Mouse (Mus musculus): ENCODE data around the gene 1810046K07Rik. TPM values are rescaled to one million over a fixed set of nuclear protein-coding genes. Genes with fewer than 3 reads are reported as not detected.

1810046K07Rik gene
- polyA plus RNA-seq, 1 experiment from 2014 or later: not detected

DNA sequence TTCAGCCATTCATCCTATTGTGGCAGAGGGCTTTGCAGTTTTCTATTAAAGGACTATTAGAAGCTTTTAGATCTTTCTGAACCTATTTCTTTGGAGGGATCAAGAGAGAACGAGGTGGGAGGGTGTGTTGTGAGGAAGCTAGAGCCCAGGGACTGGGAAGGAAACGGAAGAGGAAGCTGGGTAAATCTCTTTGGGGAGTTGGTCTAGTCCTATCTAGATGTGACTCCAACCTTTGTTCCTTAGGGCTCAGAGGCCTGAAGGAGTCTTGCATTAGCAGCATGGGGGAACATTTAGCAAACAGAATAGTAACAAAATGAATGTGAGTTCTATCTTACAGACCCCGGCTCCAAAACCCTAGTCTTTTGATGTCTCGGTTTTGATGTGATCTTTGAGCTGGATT lies 37.7 kb downstream of the 1810046K07Rik start:
- 70% methylated on average over 4 of the region's 4 CpGs for WGBS
- Histone ChIP-seq H3K36me3 (replicated peaks) (no peaks in the 10 kb centered on the region), H3K4me2 (no peak overlapping the region), H3K27me3 (replicated peaks) (no peaks in the 10 kb centered on the region), H3K9me3 (no peaks in the 10 kb centered on the region), H3K4me3 (no peak overlapping the region), H3K4me1 (no peaks in the 10 kb centered on the region), H3K9ac (no peak overlapping the region), H3K27ac (no peak overlapping the region)
- ATAC-seq (replicated peaks): no peak

DNA sequence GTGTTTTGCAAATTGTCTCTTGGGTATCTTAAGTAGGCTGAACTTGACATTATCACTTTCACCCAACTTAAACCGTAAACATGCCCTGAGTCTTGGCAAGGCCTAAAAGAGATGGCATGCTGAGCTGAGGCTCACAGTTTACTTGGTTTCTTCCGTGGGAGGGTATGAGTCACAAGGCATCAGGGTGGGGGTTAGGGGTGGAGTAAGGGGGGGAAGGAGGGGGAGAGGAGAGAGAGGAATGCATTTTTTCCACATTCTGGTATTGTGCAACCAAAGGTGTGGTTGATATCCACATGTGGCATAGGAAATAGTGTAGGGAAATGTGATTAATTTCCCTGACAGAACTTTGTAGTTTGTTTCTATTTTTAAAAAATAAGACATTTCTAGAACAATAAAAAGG lies 42.6 kb downstream of the 1810046K07Rik start:
- no peak overlapping the region for H3K4me3 ChIP-seq
- H3K27me3 ChIP-seq (replicated peaks): no peaks in the 10 kb centered on the region
- H3K4me1 ChIP-seq: no peaks in the 10 kb centered on the region
- no peak overlapping the region for H3K4me2 ChIP-seq
- H3K9ac ChIP-seq: no peak overlapping the region
- no peak for ATAC-seq (replicated peaks)
- H3K27ac ChIP-seq: no peak overlapping the region
- no peaks in the 10 kb centered on the region for H3K9me3 ChIP-seq
- H3K36me3 ChIP-seq (replicated peaks): no peaks in the 10 kb centered on the region
- 65% methylated on average over 2 of the region's 2 CpGs for WGBS

DNA sequence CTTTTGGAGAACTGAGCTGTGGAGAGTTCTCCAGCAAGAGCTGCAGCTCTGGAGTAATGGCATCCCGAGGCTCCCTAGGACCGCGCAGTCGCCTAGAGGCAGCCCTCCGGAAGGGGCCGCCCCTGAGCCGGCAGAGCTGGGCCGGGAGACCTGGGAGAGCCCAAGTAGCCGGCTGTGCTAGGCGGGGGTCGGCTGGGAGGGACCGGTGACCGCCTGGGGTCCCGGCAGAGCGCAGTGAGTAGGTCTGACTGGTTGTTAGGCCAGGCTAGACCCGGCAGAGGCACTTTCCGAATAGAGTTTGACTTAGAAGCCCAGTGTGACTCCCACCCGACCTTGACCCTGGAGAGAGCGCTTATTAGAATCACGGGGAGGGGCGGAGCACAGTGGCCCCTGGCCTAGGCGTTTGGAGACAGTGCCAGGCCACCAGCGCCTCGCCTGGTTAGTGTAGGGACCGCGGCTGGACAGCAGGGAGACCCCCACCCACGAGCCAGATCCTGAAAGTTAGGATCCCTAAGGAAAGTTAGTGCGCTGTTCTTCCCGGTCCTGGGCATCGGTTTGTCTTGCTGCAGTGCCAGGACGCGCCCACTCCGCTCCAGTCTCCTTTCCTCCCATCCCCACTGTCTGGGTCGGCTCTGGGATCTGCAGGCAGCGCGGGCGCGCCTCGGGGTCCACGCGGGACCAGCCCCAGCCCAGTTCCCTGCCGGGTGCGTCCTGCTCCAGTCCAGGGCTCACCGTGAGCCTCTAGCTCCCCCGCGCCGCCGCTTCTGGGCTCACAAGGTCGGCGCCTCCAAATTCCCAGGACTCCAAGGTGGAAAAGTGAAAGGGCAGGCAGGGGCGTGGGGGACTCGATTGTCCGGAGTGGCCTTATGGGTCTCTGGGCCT lies 50.0 kb downstream of the 1810046K07Rik start, which contains the start of gene Colca2:
Gene Colca2, minus strand, starts transcription at position 70 of the 882 bp plus-strand sequence.
- Histone ChIP-seq H3K27me3 (replicated peaks) (peaks cover 24% of the 10 kb centered on the region), H3K9ac (peak within 1 kb of the TSS; percentile 39), H3K27ac (no peak within 1 kb of the TSS), H3K4me3 (peak within 1 kb of the TSS; percentile 45), H3K36me3 (replicated peaks) (no peaks in the 10 kb centered on the region), H3K4me1 (peaks cover 15% of the 10 kb centered on the region), H3K4me2 (peak within 1 kb of the TSS; percentile 78), H3K9me3 (no peaks in the 10 kb centered on the region)
- under 1% methylated on average over 53 of the region's 53 CpGs for WGBS
- ATAC-seq (replicated peaks): peak; percentile 95

DNA sequence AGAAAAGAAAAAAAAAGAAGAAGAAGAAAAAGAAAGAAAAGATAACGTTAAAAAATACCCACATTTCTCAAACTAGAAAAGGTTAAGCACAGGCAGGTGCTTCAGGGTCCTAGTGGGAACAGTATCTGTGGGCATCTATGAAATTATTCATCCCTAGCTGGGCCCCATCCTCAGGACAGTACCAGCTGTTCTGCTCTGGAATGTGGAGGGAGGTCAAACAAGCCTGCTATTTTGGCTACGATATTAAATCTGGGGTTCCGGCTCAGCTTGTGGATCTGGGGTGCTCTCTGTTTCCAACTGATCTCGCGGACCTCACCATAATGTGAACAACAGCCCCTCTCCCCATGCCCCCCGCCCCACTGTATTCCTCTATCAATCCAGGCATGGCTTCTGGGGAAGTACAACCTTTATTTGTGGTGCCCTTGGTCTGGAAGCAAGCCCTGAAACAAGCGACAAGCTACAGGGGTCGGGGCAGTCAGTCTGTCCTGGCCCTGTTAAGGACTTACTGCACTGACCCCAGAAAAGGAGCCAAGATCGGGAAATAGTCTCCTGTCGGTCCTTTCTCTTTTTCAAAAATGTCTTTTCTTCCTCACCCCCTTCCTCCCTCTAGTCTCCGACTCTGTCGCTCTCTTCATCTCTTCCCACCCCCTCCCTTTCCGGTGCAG lies 50.8 kb downstream of the 1810046K07Rik start:
- Histone ChIP-seq H3K9me3 (no peaks in the 10 kb centered on the region), H3K4me3 (peak overlapping the region; percentile 45), H3K9ac (peak overlapping the region; percentile 24; the same call in 1 of the 2 replicates), H3K27ac (no peak overlapping the region), H3K36me3 (replicated peaks) (no peaks in the 10 kb centered on the region), H3K4me2 (peak overlapping the region; percentile 78), H3K4me1 (peaks cover 15% of the 10 kb centered on the region), H3K27me3 (replicated peaks) (peaks cover 24% of the 10 kb centered on the region)
- ATAC-seq (replicated peaks): peak; percentile 61
- 24% methylated on average over 13 of the region's 13 CpGs for WGBS

DNA sequence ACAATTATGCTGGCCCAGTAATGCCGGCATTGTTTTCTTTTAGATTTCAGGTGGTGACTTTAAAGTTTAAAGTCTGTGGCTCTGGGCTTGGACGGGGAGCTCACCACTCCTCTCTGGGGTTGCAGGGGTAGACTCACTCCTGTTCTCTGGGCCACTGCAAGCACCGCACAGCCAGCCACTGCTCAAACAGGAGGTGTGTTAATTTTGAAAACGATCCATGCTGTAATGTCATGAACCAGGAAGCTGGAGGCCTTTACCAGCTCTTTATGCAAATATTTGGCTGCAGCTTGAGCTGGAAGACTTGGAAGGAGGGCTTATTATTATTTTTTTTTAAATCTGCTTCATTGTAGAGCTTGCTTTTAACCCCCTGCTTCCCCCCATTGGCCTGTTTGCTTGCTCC lies 54.0 kb downstream of the 1810046K07Rik start:
- Histone ChIP-seq H3K27me3 (replicated peaks) (peaks cover 17% of the 10 kb centered on the region), H3K4me3 (no peak overlapping the region), H3K4me1 (peaks cover 15% of the 10 kb centered on the region), H3K9ac (no peak overlapping the region), H3K9me3 (no peaks in the 10 kb centered on the region), H3K4me2 (no peak overlapping the region), H3K27ac (no peak overlapping the region), H3K36me3 (replicated peaks) (no peaks in the 10 kb centered on the region)
- 20% methylated on average over 4 of the region's 4 CpGs for WGBS
- no peak for ATAC-seq (replicated peaks)

DNA sequence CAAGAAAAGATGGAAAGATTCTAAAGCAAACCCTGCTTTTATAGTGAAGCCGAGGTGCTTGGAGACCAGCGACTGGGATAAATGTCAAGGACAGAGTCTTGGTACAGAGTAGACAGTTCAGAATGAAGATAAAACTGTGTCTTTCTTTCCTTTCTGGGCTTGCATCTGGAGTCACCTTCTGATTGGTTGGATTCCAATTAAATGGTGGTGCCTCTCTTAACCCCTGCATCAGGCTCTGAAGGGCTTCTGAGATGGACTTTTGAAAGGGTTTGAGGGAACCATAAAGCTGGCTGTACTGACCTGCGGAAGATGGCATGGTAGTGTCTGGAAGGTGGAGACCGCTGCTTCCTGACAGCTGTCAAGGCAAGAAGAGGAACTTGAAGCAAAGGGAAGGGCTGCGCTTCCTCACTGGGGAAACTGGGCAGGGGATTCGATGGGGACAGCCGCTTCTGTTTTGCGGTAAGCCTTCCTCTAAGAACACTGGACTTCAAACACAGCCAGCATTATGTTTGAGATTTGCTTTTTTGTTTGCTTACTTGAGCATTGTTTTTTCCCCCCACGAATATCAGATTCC lies 55.0 kb downstream of the 1810046K07Rik start:
- ATAC-seq (replicated peaks): no peak
- Histone ChIP-seq H3K4me1 (peaks cover 9% of the 10 kb centered on the region), H3K9me3 (no peaks in the 10 kb centered on the region), H3K4me3 (no peak overlapping the region), H3K27me3 (replicated peaks) (peaks cover 7% of the 10 kb centered on the region; the same call in 1 of the 2 replicates), H3K36me3 (replicated peaks) (no peaks in the 10 kb centered on the region), H3K27ac (no peak overlapping the region), H3K9ac (no peak overlapping the region), H3K4me2 (no peak overlapping the region)
- 70% methylated on average over 9 of the region's 9 CpGs for WGBS

DNA sequence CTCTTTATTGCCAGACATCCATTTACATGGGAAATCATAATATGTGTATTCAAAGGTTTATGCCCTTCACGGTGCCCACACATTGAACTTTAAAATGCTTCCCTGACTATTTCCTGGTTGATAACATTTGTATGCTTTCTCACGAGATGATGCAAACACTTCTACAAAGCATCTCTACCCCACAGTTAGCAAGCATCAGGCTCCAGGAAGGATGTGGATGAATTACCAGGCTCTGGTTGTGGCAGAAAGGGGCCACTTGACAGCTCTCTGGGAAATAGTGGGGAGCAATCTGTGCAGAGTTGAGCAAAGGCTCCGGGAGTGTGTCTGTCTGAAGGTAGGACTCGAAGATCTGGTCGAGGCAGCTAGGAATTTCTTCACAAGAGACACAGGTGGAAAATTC lies 56.6 kb downstream of the 1810046K07Rik start:
- no peak overlapping the region for H3K27ac ChIP-seq
- 81% methylated on average over 5 of the region's 5 CpGs for WGBS
- H3K4me3 ChIP-seq: no peak overlapping the region
- no peaks in the 10 kb centered on the region for H3K4me1 ChIP-seq
- H3K4me2 ChIP-seq: no peak overlapping the region
- H3K9me3 ChIP-seq: no peaks in the 10 kb centered on the region
- H3K36me3 ChIP-seq (replicated peaks): no peaks in the 10 kb centered on the region
- no peaks in the 10 kb centered on the region for H3K27me3 ChIP-seq (replicated peaks)
- H3K9ac ChIP-seq: no peak overlapping the region
- no peak for ATAC-seq (replicated peaks)

DNA sequence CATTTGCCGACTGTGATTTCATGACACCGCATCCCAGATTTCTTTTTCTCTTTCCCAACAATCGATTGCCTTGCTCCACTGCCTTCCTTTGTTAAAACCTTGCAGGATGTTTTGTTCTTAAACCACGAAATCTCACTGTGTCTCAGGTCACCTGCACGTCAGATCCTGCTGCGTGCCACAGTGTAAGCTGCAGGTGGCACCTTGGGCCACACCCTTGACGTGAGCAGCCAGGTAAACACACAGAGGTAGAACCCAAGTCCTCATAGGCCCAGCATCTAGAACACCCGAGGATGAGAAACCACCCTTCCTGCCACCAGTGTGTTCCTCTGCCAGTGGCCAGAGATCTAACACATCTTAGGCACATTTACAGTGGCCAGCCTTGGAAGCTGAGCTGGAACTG lies 57.6 kb downstream of the 1810046K07Rik start:
- H3K27me3 ChIP-seq (replicated peaks): no peaks in the 10 kb centered on the region
- H3K4me2 ChIP-seq: no peak overlapping the region
- H3K9me3 ChIP-seq: no peaks in the 10 kb centered on the region
- no peaks in the 10 kb centered on the region for H3K4me1 ChIP-seq
- ATAC-seq (replicated peaks): no peak
- no peak overlapping the region for H3K27ac ChIP-seq
- H3K9ac ChIP-seq: no peak overlapping the region
- 43% methylated on average over 8 of the region's 8 CpGs for WGBS
- H3K4me3 ChIP-seq: no peak overlapping the region
- no peaks in the 10 kb centered on the region for H3K36me3 ChIP-seq (replicated peaks)

DNA sequence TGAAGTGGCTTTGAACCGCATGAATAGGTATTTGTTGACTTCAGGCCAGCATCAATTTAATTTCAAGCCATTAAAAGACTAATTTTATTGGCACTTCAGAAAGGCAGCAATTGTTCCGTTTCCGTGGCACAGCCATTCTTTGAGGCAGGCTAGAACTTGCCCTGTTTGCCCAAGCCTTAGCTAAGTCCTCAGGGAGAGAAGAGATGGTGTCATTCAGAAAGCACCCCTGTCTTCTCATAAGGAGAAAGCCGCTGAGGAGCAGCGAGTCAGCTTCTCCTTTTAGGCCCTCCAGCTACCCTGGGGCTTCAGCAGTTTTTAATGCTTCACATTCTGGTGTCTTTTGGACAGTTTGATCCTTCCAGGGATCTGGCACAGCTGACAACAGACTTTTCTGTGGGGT lies 59.9 kb downstream of the 1810046K07Rik start:
- 70% methylated on average over 5 of the region's 5 CpGs for WGBS
- H3K9ac ChIP-seq: no peak overlapping the region
- no peak for ATAC-seq (replicated peaks)
- no peaks in the 10 kb centered on the region for H3K36me3 ChIP-seq (replicated peaks)
- no peak overlapping the region for H3K4me3 ChIP-seq
- no peaks in the 10 kb centered on the region for H3K27me3 ChIP-seq (replicated peaks)
- no peaks in the 10 kb centered on the region for H3K4me1 ChIP-seq
- no peak overlapping the region for H3K27ac ChIP-seq
- H3K4me2 ChIP-seq: no peak overlapping the region
- no peaks in the 10 kb centered on the region for H3K9me3 ChIP-seq

DNA sequence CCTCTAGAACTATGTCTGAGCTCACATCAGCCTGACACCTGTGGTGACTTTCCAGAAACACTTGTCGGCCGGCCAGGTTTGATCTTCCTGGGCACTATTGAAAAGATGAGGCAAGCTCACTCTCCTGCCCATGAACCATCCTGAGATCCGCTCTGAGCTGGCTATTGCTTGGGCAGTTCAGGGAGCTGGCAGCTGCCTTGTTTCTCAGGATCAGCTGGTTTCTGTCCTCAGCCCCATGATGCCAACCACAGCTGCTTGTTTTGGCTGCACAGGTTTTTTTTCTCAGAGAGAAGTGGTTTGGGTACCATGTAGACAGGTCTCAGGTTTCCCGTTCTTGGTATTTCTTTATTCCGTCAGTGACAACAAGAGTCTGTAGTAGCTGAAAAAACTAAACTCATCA lies 70.3 kb downstream of the 1810046K07Rik start:
- WGBS: 89% methylated on average over 5 of the region's 5 CpGs
- no peak overlapping the region for H3K9ac ChIP-seq
- H3K27ac ChIP-seq: no peak overlapping the region
- H3K4me2 ChIP-seq: no peak overlapping the region
- H3K4me1 ChIP-seq: no peaks in the 10 kb centered on the region
- H3K36me3 ChIP-seq (replicated peaks): no peaks in the 10 kb centered on the region
- H3K9me3 ChIP-seq: no peaks in the 10 kb centered on the region
- no peak overlapping the region for H3K4me3 ChIP-seq
- ATAC-seq (replicated peaks): no peak
- H3K27me3 ChIP-seq (replicated peaks): no peaks in the 10 kb centered on the region

DNA sequence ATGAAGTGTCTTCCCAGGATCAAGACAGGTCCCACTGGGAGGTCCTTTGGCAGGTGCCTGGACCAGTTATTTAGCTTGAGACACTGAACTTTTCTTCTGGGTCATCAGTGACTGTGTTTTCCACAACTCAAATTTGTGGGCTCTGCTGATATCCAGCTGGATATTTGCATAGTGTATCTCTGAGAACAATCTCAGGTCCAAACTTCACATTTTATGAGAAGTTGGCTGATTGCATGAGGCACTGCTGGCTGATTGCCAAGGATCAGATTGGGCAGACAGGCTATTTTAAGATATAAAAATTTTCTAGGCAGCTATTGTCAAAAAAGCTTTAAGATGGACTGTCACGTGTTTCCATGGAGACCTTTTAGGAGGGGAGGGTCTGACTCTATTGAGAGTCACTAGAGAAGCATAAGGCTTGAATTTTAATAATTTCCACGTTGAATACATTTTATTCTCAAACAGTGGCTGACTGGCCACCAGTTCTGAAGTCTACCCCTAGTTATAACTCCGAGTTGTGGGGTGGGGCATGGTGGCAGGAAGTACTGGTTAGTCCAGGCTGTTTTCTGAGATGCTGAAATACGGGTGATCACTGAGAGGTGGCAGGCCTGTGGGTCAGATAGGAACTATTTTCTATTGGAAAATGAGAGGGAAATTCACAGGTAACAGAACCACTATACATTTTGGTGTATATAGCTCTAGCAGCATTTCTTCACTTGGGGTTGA lies 71.8 kb downstream of the 1810046K07Rik start:
- H3K9ac ChIP-seq: no peak overlapping the region
- H3K4me2 ChIP-seq: no peak overlapping the region
- no peak overlapping the region for H3K4me3 ChIP-seq
- H3K36me3 ChIP-seq (replicated peaks): no peaks in the 10 kb centered on the region
- WGBS: 60% methylated on average over 4 of the region's 4 CpGs
- no peak overlapping the region for H3K27ac ChIP-seq
- no peaks in the 10 kb centered on the region for H3K27me3 ChIP-seq (replicated peaks)
- H3K9me3 ChIP-seq: no peaks in the 10 kb centered on the region
- ATAC-seq (replicated peaks): no peak
- no peaks in the 10 kb centered on the region for H3K4me1 ChIP-seq

All from midbrain, embryonic 15.5 days (tissue).